Mouse (Mus musculus): ENCODE data around the gene Olfr699. TPM values are rescaled to one million over a fixed set of nuclear protein-coding genes. Genes with fewer than 3 reads are reported as not detected.

Olfr699 gene
- polyA plus RNA-seq, 1 experiment from 2014 or later = not detected

Other genes with a start within 250 kb of the Olfr699 start
- not detected in 2 replicates for gene Olfr693, start 112.6 kb downstream of the Olfr699 start, polyA plus RNA-seq (2015; fragmentation: Nextera tagmentation; extraction: Ambion mirVana)
- not detected in 2 replicates for gene Olfr694, start 101.4 kb downstream of the Olfr699 start, polyA plus RNA-seq (2015; fragmentation: Nextera tagmentation; extraction: Ambion mirVana)
- not detected in 2 replicates for gene Olfr695, start 76.8 kb downstream of the Olfr699 start, polyA plus RNA-seq (2015; fragmentation: Nextera tagmentation; extraction: Ambion mirVana)
- gene Olfr697, start 50.8 kb downstream of the Olfr699 start, polyA plus RNA-seq (2015; fragmentation: Nextera tagmentation; extraction: Ambion mirVana) = not detected in 2 replicates
- not detected in 2 replicates for gene Olfr698, start 37.8 kb downstream of the Olfr699 start, polyA plus RNA-seq (2015; fragmentation: Nextera tagmentation; extraction: Ambion mirVana)
- not detected in 2 replicates for gene Olfr700, start 15.6 kb upstream of the Olfr699 start, polyA plus RNA-seq (2015; fragmentation: Nextera tagmentation; extraction: Ambion mirVana)
- not detected in 2 replicates for gene Olfr701, start 20.9 kb upstream of the Olfr699 start, polyA plus RNA-seq (2015; fragmentation: Nextera tagmentation; extraction: Ambion mirVana)
- gene Olfr702, start 40.7 kb upstream of the Olfr699 start, polyA plus RNA-seq (2015; fragmentation: Nextera tagmentation; extraction: Ambion mirVana) = not detected in 2 replicates
- not detected in 2 replicates for gene Olfr703, start 50.2 kb upstream of the Olfr699 start, polyA plus RNA-seq (2015; fragmentation: Nextera tagmentation; extraction: Ambion mirVana)
- gene Olfr704, start 70.0 kb upstream of the Olfr699 start, polyA plus RNA-seq (2015; fragmentation: Nextera tagmentation; extraction: Ambion mirVana) = not detected in 2 replicates
- not detected in 2 replicates for gene Olfr705, start 83.7 kb upstream of the Olfr699 start, polyA plus RNA-seq (2015; fragmentation: Nextera tagmentation; extraction: Ambion mirVana)
- not detected in 2 replicates for gene Olfr706, start 95.0 kb upstream of the Olfr699 start, polyA plus RNA-seq (2015; fragmentation: Nextera tagmentation; extraction: Ambion mirVana)
- gene Olfr707, start 108.0 kb upstream of the Olfr699 start, polyA plus RNA-seq (2015; fragmentation: Nextera tagmentation; extraction: Ambion mirVana) = not detected in 2 replicates
- gene Olfr1532-ps1, start 114.8 kb upstream of the Olfr699 start, polyA plus RNA-seq (2015; fragmentation: Nextera tagmentation; extraction: Ambion mirVana) = not detected in 2 replicates
- not detected in 2 replicates for gene Olfr709-ps1, start 139.0 kb upstream of the Olfr699 start, polyA plus RNA-seq (2015; fragmentation: Nextera tagmentation; extraction: Ambion mirVana)
- gene Olfr710, start 155.1 kb upstream of the Olfr699 start, polyA plus RNA-seq (2015; fragmentation: Nextera tagmentation; extraction: Ambion mirVana) = not detected in 2 replicates
- gene Olfr6, start 170.7 kb upstream of the Olfr699 start, polyA plus RNA-seq (2015; fragmentation: Nextera tagmentation; extraction: Ambion mirVana) = not detected in 2 replicates
- not detected in 2 replicates for gene Olfr711, start 182.3 kb upstream of the Olfr699 start, polyA plus RNA-seq (2015; fragmentation: Nextera tagmentation; extraction: Ambion mirVana)
- not detected in 2 replicates for gene Olfr2, start 212.9 kb upstream of the Olfr699 start, polyA plus RNA-seq (2015; fragmentation: Nextera tagmentation; extraction: Ambion mirVana)
- gene Olfr713, start 238.0 kb upstream of the Olfr699 start, polyA plus RNA-seq (2015; fragmentation: Nextera tagmentation; extraction: Ambion mirVana) = not detected in 2 replicates

Measured in embryonic facial prominence, embryonic 13.5 days (tissue).